Mouse (Mus musculus): ENCODE results near the gene Cdh16.
"Not testable (repeated sequence)": the region's sequence is repeated elsewhere in the genome, so short reads cannot be mapped to it uniquely, and the experiment has no call there.

DNA sequence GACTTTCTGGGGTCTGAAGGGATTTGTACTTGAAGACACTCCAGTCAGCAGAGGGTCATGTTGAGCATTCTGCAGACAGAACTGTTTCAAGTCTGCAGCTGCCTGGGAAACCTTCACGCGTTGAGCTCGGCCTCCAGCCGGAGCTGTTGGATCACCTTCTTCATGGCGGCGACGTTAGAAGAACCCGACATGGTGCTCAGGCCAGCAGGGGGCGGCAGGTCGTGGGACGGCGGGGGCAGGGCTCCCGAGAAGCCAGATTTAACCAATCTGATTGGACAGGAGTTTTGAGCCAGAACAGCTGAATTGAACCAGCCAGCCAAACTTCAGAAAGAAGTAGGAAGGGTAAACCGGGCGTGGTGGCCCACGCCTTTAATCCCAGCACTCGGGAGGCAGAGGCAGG lies 46.6 kb downstream of the Cdh16 start:
- TF ChIP-seq POLR2A (IDR thresholded peaks at IDR 0.05; ENCODE audit: insufficient read depth, low read length) = not testable (repeated sequence)
- TF ChIP-seq CTCF (IDR thresholded peaks at IDR 0.05; ENCODE audit: low read depth, low read length) = peak; percentile 56

Data from ES-Bruce4 (cell line).